Mouse (Mus musculus) embryonic facial prominence, embryonic 13.5 days (tissue): ENCODE data around the gene Yipf4. TPM values are rescaled to one million over a fixed set of nuclear protein-coding genes. Genes with fewer than 3 reads are reported as not detected.
"Not testable (repeated sequence)": the region's sequence is repeated elsewhere in the genome, so short reads cannot be mapped to it uniquely, and the experiment has no call there.

Experiments used
- ATAC-seq: fragments of 200-750 bp; cut with Nextera tagmentation; 2 replicates; pipeline ENCODE4 v1.8.0; 2017; ENCODE audit warnings: low read depth; ENCODE audit not compliant: insufficient number of reproducible peaks, insufficient read depth, low FRiP score, low TSS enrichment
- H3K27ac ChIP-seq: fragments of 300-500 bp; sonication (generic); 2 replicates; pipeline ENCODE4 v1.5.1; 2015; ENCODE audit warnings: moderate library complexity, mild to moderate bottlenecking, inconsistent platforms
- H3K27me3 ChIP-seq: fragments of 300-500 bp; sonication (generic); 2 replicates; pipeline ENCODE4 v1.6.1; 2015; ENCODE audit warnings: mild to moderate bottlenecking, inconsistent platforms
- H3K36me3 ChIP-seq: fragments of 300-500 bp; sonication (generic); 2 replicates; pipeline ENCODE4 v1.6.1; 2015; ENCODE audit warnings: mild to moderate bottlenecking, inconsistent platforms
- H3K4me1 ChIP-seq: fragments of 300-500 bp; sonication (generic); 2 replicates; pipeline ENCODE4 v1.6.1; 2015; ENCODE audit warnings: inconsistent platforms
- H3K4me2 ChIP-seq: fragments of 300-500 bp; sonication (generic); 2 replicates; pipeline ENCODE4 v1.6.1; 2015; ENCODE audit warnings: moderate library complexity, mild to moderate bottlenecking, inconsistent platforms
- H3K4me3 ChIP-seq: fragments of 300-500 bp; sonication (generic); 2 replicates; pipeline ENCODE4 v1.5.1; 2015; ENCODE audit warnings: mild to moderate bottlenecking, inconsistent platforms
- H3K9ac ChIP-seq: fragments of 300-500 bp; sonication (generic); 2 replicates; pipeline ENCODE4 v1.6.1; 2015; ENCODE audit warnings: mild to moderate bottlenecking, inconsistent platforms
- H3K9me3 ChIP-seq: fragments of 300-500 bp; sonication (generic); 2 replicates; pipeline ENCODE4 v1.6.1; 2016; ENCODE audit warnings: inconsistent platforms
- WGBS: fragments of 180-500 bp; shearing (Covaris S2); methylation state at CpG from one replicate; pipeline ENCODE4 v1.1.7; 2015; ENCODE audit warnings: mixed read lengths; 5-methylcytosine and 5-hydroxymethylcytosine counted together
- polyA plus RNA-seq: library from polyadenylated mRNA; unstranded; fragments of >200 nt; fragmentation: Nextera tagmentation; extraction: Ambion mirVana; gene quantifications from 2 replicates; pipeline ENCODE4 v1.2.1, GENCODE M21; 2015

Gene Yipf4
- polyA plus RNA-seq: 56.5 and 60.5 TPM in 2 replicates

GRCm38 (mm10) chr17:74489024-74489900 is at the start of gene Yipf4:
TSS of gene Yipf4 (plus strand) at chr17:74489493.
- Histone ChIP-seq H3K36me3 (peaks cover 27% of the 10 kb centered on the region), H3K4me1 (peaks cover 5% of the 10 kb centered on the region; the same call in 1 of the 2 replicates), H3K4me2 (peak within 1 kb of the TSS; percentile 67), H3K9ac (peak within 1 kb of the TSS; percentile 91), H3K27me3 (no peaks in the 10 kb centered on the region), H3K4me3 (peak within 1 kb of the TSS; percentile 99), H3K27ac (peak within 1 kb of the TSS; percentile 78), H3K9me3 (no peaks in the 10 kb centered on the region)
- WGBS: 4% methylated on average over 58 of the region's 58 CpGs
- ATAC-seq: peak; percentile 95

DNA sequence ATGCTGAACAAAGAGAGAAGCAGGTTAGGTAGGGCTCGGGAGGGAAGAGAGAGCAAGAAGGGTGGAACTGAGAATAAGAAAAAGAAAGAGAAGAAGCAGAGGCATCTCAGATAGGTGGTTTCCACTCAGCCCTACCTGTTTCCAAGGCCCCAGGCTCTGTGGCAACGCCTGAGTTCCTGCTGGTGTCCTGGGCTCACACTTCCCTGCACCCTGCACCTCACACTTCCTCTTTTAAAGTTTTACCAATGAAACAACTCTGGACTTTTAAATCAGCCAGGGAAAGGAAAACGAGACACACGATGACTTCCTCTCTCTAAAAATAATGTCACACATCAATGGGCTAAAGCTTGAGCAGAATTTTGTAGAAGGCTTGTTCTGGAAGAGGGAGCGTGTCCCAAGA is 48.8 kb upstream of the Yipf4 start:
- WGBS: 75% methylated on average over 5 of the region's 5 CpGs
- no peak overlapping the region for H3K4me2 ChIP-seq
- H3K4me3 ChIP-seq: no peak overlapping the region
- no peaks in the 10 kb centered on the region for H3K4me1 ChIP-seq
- H3K27me3 ChIP-seq: no peaks in the 10 kb centered on the region
- H3K27ac ChIP-seq: no peak overlapping the region
- no peaks in the 10 kb centered on the region for H3K9me3 ChIP-seq
- no peaks in the 10 kb centered on the region for H3K36me3 ChIP-seq
- no peak overlapping the region for H3K9ac ChIP-seq
- no peak for ATAC-seq

GRCm38 (mm10) chr17:74449776-74450175 is 39.5 kb upstream of the Yipf4 start:
- Histone ChIP-seq H3K4me1 (no peaks in the 10 kb centered on the region), H3K4me3 (no peak overlapping the region), H3K9ac (no peak overlapping the region), H3K27me3 (no peaks in the 10 kb centered on the region), H3K36me3 (no peaks in the 10 kb centered on the region), H3K27ac (no peak overlapping the region), H3K4me2 (no peak overlapping the region), H3K9me3 (no peaks in the 10 kb centered on the region)
- 85% methylated on average over 10 of the region's 10 CpGs for WGBS
- ATAC-seq: no peak

DNA sequence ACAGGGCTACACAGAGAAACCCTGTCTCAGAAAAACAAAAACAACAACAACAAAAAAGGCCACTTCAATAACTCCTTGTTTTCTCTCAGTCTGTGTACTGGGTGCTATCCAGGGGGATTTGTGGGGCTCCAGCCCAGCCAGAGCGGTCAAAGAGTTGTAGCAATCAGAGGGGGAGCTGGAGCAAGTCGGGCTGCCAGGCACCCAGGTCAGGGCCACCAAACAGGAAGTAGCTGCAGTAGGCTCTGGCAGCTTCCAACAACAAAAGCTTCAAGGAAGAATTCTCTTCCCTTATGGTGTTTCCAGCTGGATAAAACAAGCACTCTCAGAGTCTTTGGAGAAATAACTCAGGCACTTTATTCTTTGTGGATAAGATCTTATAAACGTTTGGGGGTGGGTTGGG is 35.4 kb upstream of the Yipf4 start:
- Histone ChIP-seq H3K27ac (no peak overlapping the region), H3K9me3 (no peaks in the 10 kb centered on the region), H3K27me3 (no peaks in the 10 kb centered on the region), H3K9ac (no peak overlapping the region), H3K4me1 (no peaks in the 10 kb centered on the region), H3K36me3 (no peaks in the 10 kb centered on the region), H3K4me3 (no peak overlapping the region), H3K4me2 (no peak overlapping the region)
- WGBS: 75% methylated on average over 3 of the region's 3 CpGs
- ATAC-seq: no peak

DNA sequence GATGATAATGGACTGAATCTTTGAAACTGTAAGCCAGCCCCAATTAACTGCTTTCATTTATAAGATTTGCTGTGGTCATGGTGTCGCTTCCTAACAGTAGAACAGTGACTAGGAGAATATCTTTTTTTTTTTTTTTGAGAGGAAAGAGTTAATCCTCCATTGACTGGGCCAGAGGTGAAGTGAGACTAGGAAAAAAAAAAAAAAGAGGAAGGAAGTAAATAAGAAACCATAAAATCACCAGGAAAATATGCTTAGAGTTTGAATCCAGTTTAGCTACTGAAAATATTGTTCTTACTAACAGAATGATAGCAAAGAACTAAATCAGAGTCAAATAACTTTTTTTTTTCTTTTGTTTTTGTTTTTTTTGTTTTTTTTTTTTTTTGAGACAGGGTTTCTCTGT is 34.6 kb upstream of the Yipf4 start:
- Histone ChIP-seq H3K4me3 (no peak overlapping the region), H3K36me3 (no peaks in the 10 kb centered on the region), H3K27ac (no peak overlapping the region), H3K4me1 (no peaks in the 10 kb centered on the region), H3K27me3 (no peaks in the 10 kb centered on the region), H3K4me2 (no peak overlapping the region), H3K9me3 (no peaks in the 10 kb centered on the region), H3K9ac (no peak overlapping the region)
- no peak for ATAC-seq
- 84% methylated on average over 1 of the region's 1 CpGs for WGBS

GRCm38 (mm10) chr17:74455426-74455825 is 33.9 kb upstream of the Yipf4 start:
- Histone ChIP-seq H3K9ac (no peak overlapping the region), H3K9me3 (no peaks in the 10 kb centered on the region), H3K4me1 (no peaks in the 10 kb centered on the region), H3K4me3 (no peak overlapping the region), H3K36me3 (no peaks in the 10 kb centered on the region), H3K27ac (no peak overlapping the region), H3K4me2 (no peak overlapping the region), H3K27me3 (no peaks in the 10 kb centered on the region)
- WGBS: 80% methylated on average over 4 of the region's 4 CpGs
- ATAC-seq: no peak

- Histone ChIP-seq H3K9me3 (no peaks in the 10 kb centered on the region), H3K9ac (no peak overlapping the region), H3K4me1 (no peaks in the 10 kb centered on the region), H3K4me3 (no peak overlapping the region), H3K4me2 (no peak overlapping the region), H3K27me3 (no peaks in the 10 kb centered on the region), H3K27ac (no peak overlapping the region), H3K36me3 (no peaks in the 10 kb centered on the region)
- no peak for ATAC-seq
- WGBS: 88% methylated on average over 5 of the region's 5 CpGs
Measured at GRCm38 (mm10) chr17:74456825-74457224, 32.5 kb upstream of the Yipf4 start.

DNA sequence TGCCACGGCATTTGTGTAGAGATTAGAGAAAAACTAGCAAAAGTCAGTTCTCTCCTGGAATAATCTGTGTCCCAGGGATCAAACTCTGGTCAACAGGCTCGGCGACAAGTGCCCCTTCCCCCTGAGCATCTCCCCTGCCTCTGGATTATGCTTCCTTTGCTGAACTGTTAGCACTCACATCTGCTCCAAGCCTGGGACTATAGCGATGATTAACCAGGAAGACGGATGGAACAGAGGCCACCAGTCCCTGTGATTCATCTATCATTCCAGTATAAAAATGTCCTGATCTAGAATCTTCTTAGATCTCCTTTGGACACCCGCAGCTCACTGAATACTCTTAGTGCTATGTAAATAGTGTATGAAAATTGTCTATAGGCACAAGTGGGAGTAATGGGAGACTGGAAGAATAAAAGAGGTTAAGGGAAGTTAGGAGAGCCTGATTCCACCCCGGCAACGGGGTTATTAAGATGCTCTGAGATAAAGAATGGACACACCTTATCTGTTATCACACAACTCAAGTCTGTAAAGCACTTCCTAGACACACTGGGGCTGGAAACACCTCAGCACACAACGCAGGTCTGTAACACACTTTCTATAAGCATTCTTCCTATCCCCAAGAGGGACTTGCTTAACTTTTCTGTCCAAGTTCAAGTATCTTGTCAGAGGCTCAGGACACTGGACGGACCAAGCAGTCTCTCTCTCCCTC is 31.2 kb upstream of the Yipf4 start:
- no peak overlapping the region for H3K4me2 ChIP-seq
- 75% methylated on average over 10 of the region's 10 CpGs for WGBS
- H3K36me3 ChIP-seq: no peaks in the 10 kb centered on the region
- H3K27me3 ChIP-seq: no peaks in the 10 kb centered on the region
- no peak overlapping the region for H3K9ac ChIP-seq
- H3K9me3 ChIP-seq: no peaks in the 10 kb centered on the region
- H3K27ac ChIP-seq: no peak overlapping the region
- ATAC-seq: no peak
- no peak overlapping the region for H3K4me3 ChIP-seq
- no peaks in the 10 kb centered on the region for H3K4me1 ChIP-seq

- Histone ChIP-seq H3K4me2 (no peak within 1 kb of the TSS), H3K27me3 (no peaks in the 10 kb centered on the region), H3K9ac (no peak within 1 kb of the TSS), H3K36me3 (no peaks in the 10 kb centered on the region), H3K27ac (no peak within 1 kb of the TSS), H3K4me3 (no peak within 1 kb of the TSS), H3K4me1 (no peaks in the 10 kb centered on the region), H3K9me3 (no peaks in the 10 kb centered on the region)
- ATAC-seq: no peak
- 49% methylated on average over 8 of the region's 8 CpGs for WGBS
Measured at GRCm38 (mm10) chr17:74458711-74459408, 30.4 kb upstream of the Yipf4 start, which contains the start of gene Nlrc4. TSS of gene Nlrc4 (minus strand) at chr17:74459142.

DNA sequence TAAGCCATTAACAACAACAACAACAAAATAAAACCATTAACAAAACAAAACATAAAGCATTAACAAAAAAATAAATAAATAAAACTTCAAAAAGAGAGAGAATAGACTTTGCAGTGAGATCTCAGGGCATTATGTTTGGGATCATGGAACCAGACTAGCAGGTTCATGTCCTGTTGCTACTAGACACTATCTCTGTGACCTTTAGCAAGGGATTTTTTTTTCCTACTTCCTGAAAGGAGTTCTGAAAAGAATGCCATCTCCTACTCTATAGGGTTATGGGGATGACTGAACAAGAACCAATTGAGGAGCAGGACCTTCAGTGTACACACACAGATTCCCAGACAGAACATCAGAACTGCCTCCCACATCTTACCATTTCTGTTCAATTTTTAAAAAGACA is 25.8 kb upstream of the Yipf4 start:
- Histone ChIP-seq H3K4me2 (no peak overlapping the region), H3K4me1 (no peaks in the 10 kb centered on the region), H3K9ac (no peak overlapping the region), H3K36me3 (no peaks in the 10 kb centered on the region), H3K4me3 (no peak overlapping the region), H3K27me3 (no peaks in the 10 kb centered on the region), H3K9me3 (no peaks in the 10 kb centered on the region), H3K27ac (no peak overlapping the region)
- ATAC-seq: no peak

- WGBS: 76% methylated on average over 2 of the region's 2 CpGs
- not testable (repeated sequence) for H3K27ac ChIP-seq
Measured at GRCm38 (mm10) chr17:74467981-74468380, 21.3 kb upstream of the Yipf4 start.

More at GRCm38 (mm10) chr17:74467981-74468380, 21.3 kb upstream of the Yipf4 start:
- not testable (repeated sequence) for H3K4me3 ChIP-seq, H3K36me3 ChIP-seq, H3K9ac ChIP-seq, H3K9me3 ChIP-seq, H3K4me2 ChIP-seq, H3K4me1 ChIP-seq, H3K27me3 ChIP-seq, ATAC-seq
